Mouse (Mus musculus): ENCODE results near the gene Acoxl. TPM values are rescaled to one million over a fixed set of nuclear protein-coding genes. Genes with fewer than 3 reads are reported as not detected.

Acoxl gene
- polyA plus RNA-seq, 1 experiment: not detected

DNA sequence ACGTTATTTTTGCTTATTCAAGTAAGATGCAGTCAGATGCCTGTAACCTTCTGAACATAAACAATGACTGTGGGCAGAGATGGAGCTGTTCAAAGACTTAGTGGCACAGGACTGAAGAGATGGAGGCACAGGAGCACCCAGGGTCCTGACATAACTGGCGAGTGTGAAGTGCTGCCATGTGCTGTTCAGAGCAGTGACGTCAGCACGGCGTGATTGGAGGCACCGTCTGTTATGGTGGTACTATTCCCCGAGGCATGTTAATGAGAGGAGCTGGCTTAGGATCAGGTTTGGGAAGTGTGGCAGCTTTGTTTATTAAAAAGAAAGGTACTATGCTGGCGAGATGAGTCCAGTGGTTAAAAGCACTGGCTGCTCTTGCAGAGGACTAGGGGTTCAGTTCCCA is 300.2 kb downstream of the Acoxl start:
- no peaks in the 10 kb centered on the region for H3K27me3 ChIP-seq (ENCODE audit: control insufficient read depth)
- TF ChIP-seq GATA1 (IDR thresholded peaks at IDR 0.05; ENCODE audit: low read length) (no peak), TAL1 (IDR thresholded peaks at IDR 0.05; ENCODE audit: low read length) (no peak)
- H3K9me3 ChIP-seq (ENCODE audit: control insufficient read depth, low read length): no peaks in the 10 kb centered on the region
- H3K36me3 ChIP-seq (ENCODE audit: control insufficient read depth): peaks cover 71% of the 10 kb centered on the region
- H3K4me3 ChIP-seq (replicated peaks): no peak overlapping the region
- peaks cover 24% of the 10 kb centered on the region for H3K4me1 ChIP-seq (ENCODE audit: control insufficient read depth)

DNA sequence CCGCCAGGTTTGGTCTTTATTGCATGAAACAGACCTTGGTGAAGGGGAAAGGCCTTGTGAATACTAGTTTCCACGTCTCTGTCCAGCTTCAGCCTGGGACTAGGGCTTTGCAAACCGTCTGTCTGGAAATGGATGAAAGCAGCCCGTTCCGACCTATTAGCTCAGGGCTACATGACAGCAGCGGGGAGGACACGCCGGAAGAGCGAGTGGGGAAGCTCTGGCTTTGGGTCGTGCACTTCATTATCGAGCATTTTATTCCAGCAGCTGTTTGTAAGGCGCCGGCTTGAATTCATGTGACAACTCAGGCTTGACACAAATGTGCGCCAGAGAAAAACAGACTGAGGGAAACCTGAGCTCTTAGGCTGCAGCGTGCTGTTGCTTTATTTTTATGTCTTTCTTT is 301.1 kb downstream of the Acoxl start:
- no peak for TF ChIP-seq TAL1 (IDR thresholded peaks at IDR 0.05; ENCODE audit: low read length)
- TF ChIP-seq GATA1 (IDR thresholded peaks at IDR 0.05; ENCODE audit: low read length): no peak
- Histone ChIP-seq H3K4me3 (replicated peaks) (no peak overlapping the region), H3K9me3 (ENCODE audit: control insufficient read depth, low read length) (no peaks in the 10 kb centered on the region), H3K27me3 (ENCODE audit: control insufficient read depth) (no peaks in the 10 kb centered on the region), H3K36me3 (ENCODE audit: control insufficient read depth) (peaks cover 71% of the 10 kb centered on the region), H3K4me1 (ENCODE audit: control insufficient read depth) (peaks cover 32% of the 10 kb centered on the region)

DNA sequence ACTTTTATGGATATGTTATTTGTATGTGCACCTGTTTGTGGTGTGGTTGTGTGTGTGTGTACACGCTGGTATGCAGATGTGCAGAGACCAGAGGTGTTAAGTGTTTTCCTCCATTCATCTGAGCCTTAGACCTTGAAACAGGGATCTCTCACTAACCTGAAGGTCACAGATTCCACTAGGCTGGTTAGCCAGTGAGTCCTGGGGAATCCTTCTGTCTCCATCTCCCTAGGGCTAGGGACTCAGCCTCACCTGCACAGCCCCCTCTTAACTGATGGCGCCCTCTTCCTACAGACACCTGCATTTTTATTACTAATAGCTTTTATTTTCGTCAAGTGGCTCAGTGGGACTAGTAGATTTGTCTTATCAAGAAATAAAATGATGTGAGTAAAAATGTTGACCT is 301.5 kb downstream of the Acoxl start:
- peaks cover 35% of the 10 kb centered on the region for H3K4me1 ChIP-seq (ENCODE audit: control insufficient read depth)
- no peaks in the 10 kb centered on the region for H3K9me3 ChIP-seq (ENCODE audit: control insufficient read depth, low read length)
- H3K36me3 ChIP-seq (ENCODE audit: control insufficient read depth): peaks cover 67% of the 10 kb centered on the region
- H3K4me3 ChIP-seq (replicated peaks): no peak overlapping the region
- H3K27me3 ChIP-seq (ENCODE audit: control insufficient read depth): no peaks in the 10 kb centered on the region
- TF ChIP-seq TAL1 (IDR thresholded peaks at IDR 0.05; ENCODE audit: low read length) (no peak), GATA1 (IDR thresholded peaks at IDR 0.05; ENCODE audit: low read length) (no peak)

DNA sequence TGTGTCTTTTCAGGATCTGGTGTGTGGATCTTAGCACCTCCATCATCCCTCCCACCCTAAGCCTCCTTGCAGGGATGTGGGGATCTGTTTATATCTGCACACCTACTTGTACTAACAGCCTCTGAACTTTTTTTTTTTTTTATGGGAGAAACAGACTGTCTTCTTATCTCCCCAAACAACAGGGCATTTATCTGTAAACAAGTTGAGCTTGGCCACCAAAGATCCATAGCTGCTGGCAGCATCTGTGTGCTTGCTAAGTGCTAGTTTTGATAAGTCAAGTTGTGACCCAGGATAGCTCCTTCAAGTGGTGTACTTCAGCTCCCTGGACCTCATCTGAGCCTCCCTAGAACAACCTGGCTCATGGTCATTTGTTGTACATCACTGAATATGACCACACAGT is 305.3 kb downstream of the Acoxl start:
- no peak for TF ChIP-seq GATA1 (IDR thresholded peaks at IDR 0.05; ENCODE audit: low read length)
- peaks cover 51% of the 10 kb centered on the region for H3K4me1 ChIP-seq (ENCODE audit: control insufficient read depth)
- H3K27me3 ChIP-seq (ENCODE audit: control insufficient read depth): no peaks in the 10 kb centered on the region
- H3K4me3 ChIP-seq (replicated peaks): no peak overlapping the region
- no peaks in the 10 kb centered on the region for H3K9me3 ChIP-seq (ENCODE audit: control insufficient read depth, low read length)
- H3K36me3 ChIP-seq (ENCODE audit: control insufficient read depth): peaks cover 65% of the 10 kb centered on the region

DNA sequence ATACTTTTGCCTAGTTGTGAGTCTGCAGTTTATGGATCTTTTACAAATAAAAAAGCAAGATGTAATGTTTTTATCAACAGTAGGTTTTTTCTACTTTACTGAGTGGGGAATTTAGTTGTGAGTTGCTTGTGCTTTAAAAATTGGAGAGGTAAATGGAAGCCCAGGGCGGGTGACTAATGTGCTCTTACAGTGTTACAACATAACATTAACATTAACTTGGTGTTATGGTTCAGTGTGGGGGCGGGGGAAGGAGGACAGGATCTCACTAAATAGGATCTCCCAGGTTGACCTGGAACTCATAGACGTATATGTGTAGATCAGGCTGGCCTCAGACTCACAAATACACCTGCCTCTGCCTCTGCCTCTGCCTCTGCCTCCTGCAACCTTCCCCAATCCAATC is 306.8 kb downstream of the Acoxl start:
- TF ChIP-seq GATA1 (IDR thresholded peaks at IDR 0.05; ENCODE audit: low read length) (no peak), TAL1 (IDR thresholded peaks at IDR 0.05; ENCODE audit: low read length) (no peak)
- Histone ChIP-seq H3K36me3 (ENCODE audit: control insufficient read depth) (peaks cover 68% of the 10 kb centered on the region), H3K27me3 (ENCODE audit: control insufficient read depth) (no peaks in the 10 kb centered on the region), H3K4me1 (ENCODE audit: control insufficient read depth) (peaks cover 46% of the 10 kb centered on the region), H3K9me3 (ENCODE audit: control insufficient read depth, low read length) (no peaks in the 10 kb centered on the region), H3K4me3 (replicated peaks) (no peak overlapping the region)

DNA sequence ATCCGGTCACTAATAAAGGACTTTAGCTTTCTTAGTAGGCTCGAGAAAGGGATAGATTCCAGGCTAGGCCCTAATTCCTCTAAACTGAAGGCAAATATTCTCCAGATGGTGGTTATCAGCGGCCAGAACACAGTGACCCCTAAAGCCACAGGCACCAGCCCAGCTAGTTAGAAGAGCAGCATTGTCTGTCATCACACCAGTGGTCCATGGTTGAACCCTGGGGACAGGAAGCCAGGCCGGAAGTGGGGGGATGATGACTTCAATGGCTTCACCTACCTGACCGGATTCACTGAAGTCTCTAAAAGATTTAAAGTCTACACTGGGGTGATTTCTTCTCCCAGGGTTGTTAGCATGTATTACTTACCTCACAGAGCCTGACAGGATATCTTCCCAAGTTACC is 310.9 kb downstream of the Acoxl start:
- Histone ChIP-seq H3K36me3 (ENCODE audit: control insufficient read depth) (peaks cover 72% of the 10 kb centered on the region), H3K4me1 (ENCODE audit: control insufficient read depth) (peaks cover 53% of the 10 kb centered on the region), H3K9me3 (ENCODE audit: control insufficient read depth, low read length) (no peaks in the 10 kb centered on the region), H3K4me3 (replicated peaks) (no peak overlapping the region), H3K27me3 (ENCODE audit: control insufficient read depth) (no peaks in the 10 kb centered on the region)
- no peak for TF ChIP-seq GATA1 (IDR thresholded peaks at IDR 0.05; ENCODE audit: low read length)
- no peak for TF ChIP-seq TAL1 (IDR thresholded peaks at IDR 0.05; ENCODE audit: low read length)

DNA sequence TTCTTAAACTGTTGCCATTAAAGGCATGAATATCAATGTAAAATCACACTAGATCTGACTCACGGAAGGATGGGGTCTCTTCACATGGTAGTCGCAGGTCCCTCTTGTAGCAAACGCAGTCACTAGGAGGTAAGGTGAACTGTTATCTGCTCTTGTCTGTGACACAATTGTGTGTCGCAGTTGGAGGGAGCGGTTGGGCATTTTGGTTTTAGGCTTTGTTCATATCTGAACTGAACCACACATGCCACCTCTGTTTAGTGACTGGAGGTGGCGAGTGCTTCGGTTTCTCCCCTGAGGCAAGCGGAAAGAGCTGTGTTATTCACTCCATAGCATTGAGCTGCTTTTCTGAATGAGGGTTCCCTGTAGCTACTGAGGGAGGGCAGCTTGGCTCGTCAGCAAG is 313.5 kb downstream of the Acoxl start:
- H3K27me3 ChIP-seq (ENCODE audit: control insufficient read depth): no peaks in the 10 kb centered on the region
- no peak for TF ChIP-seq GATA1 (IDR thresholded peaks at IDR 0.05; ENCODE audit: low read length)
- no peak for TF ChIP-seq TAL1 (IDR thresholded peaks at IDR 0.05; ENCODE audit: low read length)
- no peak overlapping the region for H3K4me3 ChIP-seq (replicated peaks)
- no peaks in the 10 kb centered on the region for H3K9me3 ChIP-seq (ENCODE audit: control insufficient read depth, low read length)
- peaks cover 59% of the 10 kb centered on the region for H3K4me1 ChIP-seq (ENCODE audit: control insufficient read depth)
- peaks cover 77% of the 10 kb centered on the region for H3K36me3 ChIP-seq (ENCODE audit: control insufficient read depth)

DNA sequence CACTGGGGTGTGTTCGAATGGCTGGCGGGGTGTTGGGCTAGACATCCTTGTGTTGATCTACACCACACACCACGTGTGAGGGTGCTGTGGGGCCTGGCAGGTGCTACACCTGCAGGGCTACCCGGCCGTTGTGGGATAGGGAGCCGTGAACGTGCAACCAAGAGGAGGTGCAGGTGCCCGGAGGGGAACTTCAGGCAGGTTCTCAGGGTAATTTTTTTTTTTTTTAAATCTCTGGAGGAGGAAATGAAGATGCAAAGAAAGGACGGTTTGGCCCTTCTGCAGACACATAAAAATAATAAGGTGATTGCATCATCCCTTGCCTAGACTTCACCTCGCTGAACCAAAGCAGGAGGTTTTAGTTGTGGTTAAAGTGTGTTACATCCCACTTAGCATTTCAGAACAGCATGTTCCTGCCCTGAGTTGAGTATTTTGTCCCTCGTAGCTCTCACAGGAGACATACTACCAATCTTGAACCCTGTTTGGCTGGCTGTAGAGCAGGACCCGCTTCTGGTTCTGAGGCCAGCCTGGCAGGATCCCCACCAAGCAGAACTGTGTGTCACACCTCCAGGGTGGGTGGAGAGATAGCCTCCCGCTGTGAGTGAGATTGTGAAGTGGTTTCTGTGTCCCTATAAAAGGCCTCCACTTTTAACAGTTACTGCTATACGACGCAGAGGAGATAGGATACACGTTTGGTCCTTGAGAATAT is 314.3 kb downstream of the Acoxl start:
- H3K36me3 ChIP-seq (ENCODE audit: control insufficient read depth): peaks cover 77% of the 10 kb centered on the region
- no peak overlapping the region for H3K4me3 ChIP-seq (replicated peaks)
- H3K27me3 ChIP-seq (ENCODE audit: control insufficient read depth): no peaks in the 10 kb centered on the region
- no peak for TF ChIP-seq TAL1 (IDR thresholded peaks at IDR 0.05; ENCODE audit: low read length)
- no peak for TF ChIP-seq GATA1 (IDR thresholded peaks at IDR 0.05; ENCODE audit: low read length)
- peaks cover 67% of the 10 kb centered on the region for H3K4me1 ChIP-seq (ENCODE audit: control insufficient read depth)
- H3K9me3 ChIP-seq (ENCODE audit: control insufficient read depth, low read length): no peaks in the 10 kb centered on the region

DNA sequence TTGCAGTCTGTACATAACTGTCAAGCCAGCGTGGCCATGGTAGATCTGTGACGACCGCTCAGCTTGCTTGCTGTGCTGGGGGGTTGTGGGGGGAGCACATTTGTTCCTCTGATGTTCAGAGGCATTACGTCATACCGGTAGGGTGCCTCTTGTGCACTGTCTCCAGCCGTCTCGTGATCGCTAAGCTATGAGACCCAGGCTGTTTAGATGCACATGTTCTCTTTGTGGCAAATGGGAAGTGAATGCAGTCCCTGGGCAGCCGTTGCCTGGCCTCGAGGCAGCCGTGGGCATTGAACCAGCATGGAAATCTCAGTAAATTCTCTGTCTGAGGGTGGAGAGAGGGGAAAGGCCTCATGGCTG is 314.9 kb downstream of the Acoxl start:
- H3K36me3 ChIP-seq (ENCODE audit: control insufficient read depth): peaks cover 76% of the 10 kb centered on the region
- H3K27me3 ChIP-seq (ENCODE audit: control insufficient read depth): no peaks in the 10 kb centered on the region
- TF ChIP-seq TAL1 (IDR thresholded peaks at IDR 0.05; ENCODE audit: low read length) (no peak), GATA1 (IDR thresholded peaks at IDR 0.05; ENCODE audit: low read length) (no peak)
- H3K4me1 ChIP-seq (ENCODE audit: control insufficient read depth): peaks cover 69% of the 10 kb centered on the region
- H3K4me3 ChIP-seq (replicated peaks): no peak overlapping the region
- no peaks in the 10 kb centered on the region for H3K9me3 ChIP-seq (ENCODE audit: control insufficient read depth, low read length)

All from erythroblast, embryonic 14.5 days (primary cell).